Mouse (Mus musculus) spleen, adult 2 months (tissue): ENCODE measurements around the gene Fam166a.

Experiments used
- CTCF ChIP-seq: fragments of 200-500 bp; IDR thresholded peaks from 2 replicates; pipeline ENCODE4 v1.5.1; 2011; ENCODE audit warnings: mild to moderate bottlenecking, inconsistent platforms; ENCODE audit not compliant: insufficient read depth, insufficient read length, insufficient replicate concordance; ENCODE audit errors: extremely low read depth
- POLR2A ChIP-seq: fragments of 200-500 bp; IDR thresholded peaks from 2 replicates; pipeline ENCODE4 v1.6.1; 2011; ENCODE audit warnings: low read depth, low read length, inconsistent platforms

- TF ChIP-seq CTCF: no peak
- TF ChIP-seq POLR2A: peak; percentile 60; the same call in 1 of the 2 replicates
Observed at GRCm38 (mm10) chr2:25224766-25225752, 6.5 kb downstream of the Fam166a start.
